Mouse (Mus musculus) lung, postnatal 0 days (tissue): ENCODE data around the gene Asap2.

Experiments used
- CTCF ChIP-seq: IDR thresholded peaks from 2 replicates; pipeline ENCODE4 v1.5.1; 2016; ENCODE audit warnings: antibody characterized with exemption, mild to moderate bottlenecking
- EP300 ChIP-seq: IDR thresholded peaks from 2 replicates; pipeline ENCODE4 v1.6.1; 2016; ENCODE audit warnings: antibody characterized with exemption, mild to moderate bottlenecking, control low read depth

GRCm38 (mm10) chr12:21171776-21172490, 181.7 kb downstream of the Asap2 start:
- TF ChIP-seq CTCF (no peak), EP300 (no peak)
